Mouse (Mus musculus) limb, embryonic 13.5 days (tissue): ENCODE data around the gene Tspan5. TPM values are rescaled to one million over a fixed set of nuclear protein-coding genes. Genes with fewer than 3 reads are reported as not detected.
A peak's percentile ranks its signal among the peaks of the same experiment; 100 is the strongest.

ENCODE experiments used
- ATAC-seq: fragments of 200-750 bp; cut with Nextera tagmentation; 2 replicates; pipeline ENCODE4 v1.8.0; 2017; ENCODE audit warnings: low read depth, moderate number of reproducible peaks, moderate TSS enrichment; ENCODE audit not compliant: low FRiP score
- H3K27ac ChIP-seq: fragments of 300-500 bp; sonication (generic); 2 replicates; pipeline ENCODE4 v1.5.1; 2015; ENCODE audit warnings: inconsistent platforms, mild to moderate bottlenecking, moderate library complexity
- H3K27me3 ChIP-seq: fragments of 300-500 bp; sonication (generic); 2 replicates; pipeline ENCODE4 v1.6.1; 2015; ENCODE audit warnings: mild to moderate bottlenecking, inconsistent platforms
- H3K36me3 ChIP-seq: fragments of 300-500 bp; sonication (generic); 2 replicates; pipeline ENCODE4 v1.6.1; 2015; ENCODE audit warnings: inconsistent platforms, mild to moderate bottlenecking, moderate library complexity
- H3K4me1 ChIP-seq: fragments of 300-500 bp; sonication (generic); 2 replicates; pipeline ENCODE4 v1.6.1; 2015; ENCODE audit warnings: inconsistent platforms
- H3K4me2 ChIP-seq: fragments of 300-500 bp; sonication (generic); replicated peaks from 2 replicates; pipeline ENCODE4 v1.6.1; 2015; ENCODE audit warnings: inconsistent platforms, mild to moderate bottlenecking, moderate library complexity
- H3K4me3 ChIP-seq: fragments of 300-500 bp; sonication (generic); 2 replicates; pipeline ENCODE4 v1.5.1; 2015; ENCODE audit warnings: moderate library complexity, mild to moderate bottlenecking, inconsistent platforms
- H3K9ac ChIP-seq: fragments of 300-500 bp; sonication (generic); 2 replicates; pipeline ENCODE4 v1.6.1; 2015; ENCODE audit warnings: mild to moderate bottlenecking, inconsistent platforms
- H3K9me3 ChIP-seq: fragments of 300-500 bp; sonication (generic); 2 replicates; pipeline ENCODE4 v1.6.1; 2016; ENCODE audit warnings: inconsistent platforms
- WGBS: fragments of 180-500 bp; shearing (Covaris S2); methylation state at CpG from one replicate; pipeline ENCODE4 v1.1.7; 2015; 5-methylcytosine and 5-hydroxymethylcytosine counted together
- polyA plus RNA-seq: library from polyadenylated mRNA; unstranded; fragments of >200 nt; fragmentation: Nextera tagmentation; extraction: Ambion mirVana; gene quantifications from 2 replicates; pipeline ENCODE4 v1.2.1, GENCODE M21; 2015

The Tspan5 gene
- polyA plus RNA-seq, 1 experiment from 2014 or later, result 32.8 TPM

- 63% methylated on average over 9 of the region's 9 CpGs for WGBS
- no peak overlapping the region for H3K4me3 ChIP-seq
- H3K9me3 ChIP-seq, result no peaks in the 10 kb centered on the region
- 0 out of 2 replicates have a peak, but pooled peaks cover 7% of the 10 kb centered on the region for H3K27me3 ChIP-seq
- no peak overlapping the region for H3K27ac ChIP-seq
- peak; percentile 6; the same call in 1 of the 2 replicates for ATAC-seq
- no peak overlapping the region for H3K9ac ChIP-seq
- no peak overlapping the region for H3K4me2 ChIP-seq
- peaks cover 66% of the 10 kb centered on the region for H3K4me1 ChIP-seq
- no peaks in the 10 kb centered on the region for H3K36me3 ChIP-seq
These were observed 39.5 kb downstream of the Tspan5 start for GRCm38 (mm10) chr3:138781492-138781891.

- Histone ChIP-seq H3K4me2 (no peak overlapping the region), H3K36me3 (no peaks in the 10 kb centered on the region), H3K27me3 (no peaks in the 10 kb centered on the region), H3K4me3 (no peak overlapping the region), H3K9me3 (no peaks in the 10 kb centered on the region), H3K9ac (no peak overlapping the region), H3K27ac (no peak overlapping the region), H3K4me1 (peaks cover 50% of the 10 kb centered on the region)
- no peak for ATAC-seq
- 77% methylated on average over 19 of the region's 19 CpGs for WGBS
These were observed 42.1 kb downstream of the Tspan5 start for GRCm38 (mm10) chr3:138783859-138784640.

DNA sequence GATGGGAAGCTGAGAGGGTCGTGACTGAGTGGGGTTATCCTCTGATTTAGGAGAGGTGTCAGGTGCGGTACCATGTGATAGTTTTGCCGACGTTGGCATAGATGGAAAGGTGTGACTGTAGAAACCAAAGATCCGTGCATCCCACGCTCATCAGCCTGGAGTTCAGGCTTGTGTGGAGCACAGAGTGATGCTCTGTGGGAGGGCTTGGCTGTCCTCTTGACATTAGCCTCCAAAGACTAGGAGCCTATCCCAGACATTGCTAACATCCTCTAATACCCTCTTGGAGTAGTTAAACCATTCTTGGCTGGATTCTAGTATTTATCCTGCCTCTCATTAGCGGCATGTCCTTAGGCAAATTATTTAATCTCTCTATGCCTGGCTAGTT is 42.6 kb downstream of the Tspan5 start:
- no peak overlapping the region for H3K4me3 ChIP-seq
- no peaks in the 10 kb centered on the region for H3K27me3 ChIP-seq
- WGBS, result 83% methylated on average over 7 of the region's 7 CpGs
- H3K36me3 ChIP-seq, result no peaks in the 10 kb centered on the region
- H3K9me3 ChIP-seq, result no peaks in the 10 kb centered on the region
- H3K4me1 ChIP-seq, result peaks cover 44% of the 10 kb centered on the region
- H3K4me2 ChIP-seq, result no peak overlapping the region
- ATAC-seq, result no peak
- H3K9ac ChIP-seq, result no peak overlapping the region
- no peak overlapping the region for H3K27ac ChIP-seq

GRCm38 (mm10) chr3:138787758-138788488 is 45.9 kb downstream of the Tspan5 start:
- H3K27ac ChIP-seq, result no peak overlapping the region
- H3K9me3 ChIP-seq, result no peaks in the 10 kb centered on the region
- no peak for ATAC-seq
- H3K4me3 ChIP-seq, result no peak overlapping the region
- peaks cover 24% of the 10 kb centered on the region for H3K4me1 ChIP-seq
- no peak overlapping the region for H3K4me2 ChIP-seq
- H3K9ac ChIP-seq, result no peak overlapping the region
- no peaks in the 10 kb centered on the region for H3K27me3 ChIP-seq
- 85% methylated on average over 18 of the region's 18 CpGs for WGBS
- no peaks in the 10 kb centered on the region for H3K36me3 ChIP-seq

DNA sequence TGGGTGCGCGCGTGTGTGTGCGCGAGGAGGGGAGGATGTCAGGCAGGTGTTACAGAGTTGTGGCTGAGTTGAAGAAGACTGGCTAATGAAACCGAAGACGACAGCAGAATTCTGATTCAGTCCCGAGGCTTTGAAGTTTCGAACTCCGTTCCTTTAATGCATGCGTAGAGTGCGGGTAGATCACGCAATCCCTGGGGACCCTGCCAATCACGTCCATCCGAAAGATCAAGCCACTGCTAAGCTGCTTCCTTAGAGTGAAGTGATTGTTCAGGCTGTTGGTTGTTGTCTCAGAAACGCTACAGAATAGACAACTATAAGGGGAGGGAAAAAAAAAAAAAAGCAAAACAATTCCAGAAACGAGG is 46.5 kb downstream of the Tspan5 start:
- Histone ChIP-seq H3K9ac (no peak overlapping the region), H3K4me2 (no peak overlapping the region), H3K4me1 (peaks cover 19% of the 10 kb centered on the region), H3K27ac (no peak overlapping the region), H3K27me3 (no peaks in the 10 kb centered on the region), H3K9me3 (no peaks in the 10 kb centered on the region), H3K36me3 (no peaks in the 10 kb centered on the region), H3K4me3 (no peak overlapping the region)
- 84% methylated on average over 17 of the region's 17 CpGs for WGBS
- ATAC-seq, result no peak

GRCm38 (mm10) chr3:138789275-138789674 is 47.3 kb downstream of the Tspan5 start:
- Histone ChIP-seq H3K9ac (no peak overlapping the region), H3K27ac (no peak overlapping the region), H3K9me3 (no peaks in the 10 kb centered on the region), H3K27me3 (no peaks in the 10 kb centered on the region), H3K4me3 (no peak overlapping the region), H3K4me2 (no peak overlapping the region), H3K36me3 (no peaks in the 10 kb centered on the region), H3K4me1 (peaks cover 11% of the 10 kb centered on the region)
- no peak for ATAC-seq
- 69% methylated on average over 5 of the region's 5 CpGs for WGBS

- Histone ChIP-seq H3K9me3 (no peaks in the 10 kb centered on the region), H3K4me1 (peaks cover 4% of the 10 kb centered on the region; the same call in 1 of the 2 replicates), H3K27ac (no peak overlapping the region), H3K27me3 (no peaks in the 10 kb centered on the region), H3K36me3 (no peaks in the 10 kb centered on the region), H3K4me3 (no peak overlapping the region), H3K4me2 (no peak overlapping the region), H3K9ac (no peak overlapping the region)
- WGBS, result 93% methylated on average over 8 of the region's 8 CpGs
- no peak for ATAC-seq
These were observed 52.5 kb downstream of the Tspan5 start for GRCm38 (mm10) chr3:138794533-138794932.

DNA sequence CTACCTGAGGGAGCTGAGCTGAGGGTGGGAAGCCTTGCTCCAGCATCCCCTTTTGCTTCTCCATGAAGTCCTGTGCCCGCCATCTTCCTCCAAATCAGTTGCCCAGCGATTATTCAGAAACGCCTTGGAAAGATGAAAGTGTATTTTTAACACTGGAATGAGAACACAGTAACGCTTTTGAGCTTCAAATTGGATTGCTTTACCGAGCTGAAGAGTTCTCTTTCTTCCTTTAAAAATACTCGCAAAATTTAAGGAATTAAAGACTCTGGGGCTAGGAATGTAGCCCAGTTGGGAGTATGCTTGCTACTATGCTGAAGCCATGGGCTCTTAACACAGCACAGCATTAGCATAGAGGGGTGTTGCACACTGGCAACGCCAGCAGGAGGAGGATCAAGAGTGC is 54.0 kb downstream of the Tspan5 start:
- no peaks in the 10 kb centered on the region for H3K36me3 ChIP-seq
- no peaks in the 10 kb centered on the region for H3K9me3 ChIP-seq
- H3K9ac ChIP-seq, result no peak overlapping the region
- peaks cover 14% of the 10 kb centered on the region for H3K4me1 ChIP-seq
- H3K27ac ChIP-seq, result no peak overlapping the region
- H3K27me3 ChIP-seq, result no peaks in the 10 kb centered on the region
- ATAC-seq, result no peak
- no peak overlapping the region for H3K4me3 ChIP-seq
- WGBS, result 74% methylated on average over 7 of the region's 7 CpGs
- no peak overlapping the region for H3K4me2 ChIP-seq

GRCm38 (mm10) chr3:138796583-138796982 is 54.6 kb downstream of the Tspan5 start:
- H3K4me3 ChIP-seq, result no peak overlapping the region
- no peak overlapping the region for H3K9ac ChIP-seq
- no peaks in the 10 kb centered on the region for H3K36me3 ChIP-seq
- H3K4me1 ChIP-seq, result peaks cover 20% of the 10 kb centered on the region
- no peak overlapping the region for H3K4me2 ChIP-seq
- 65% methylated on average over 3 of the region's 3 CpGs for WGBS
- no peak for ATAC-seq
- no peaks in the 10 kb centered on the region for H3K9me3 ChIP-seq
- no peaks in the 10 kb centered on the region for H3K27me3 ChIP-seq
- H3K27ac ChIP-seq, result no peak overlapping the region

DNA sequence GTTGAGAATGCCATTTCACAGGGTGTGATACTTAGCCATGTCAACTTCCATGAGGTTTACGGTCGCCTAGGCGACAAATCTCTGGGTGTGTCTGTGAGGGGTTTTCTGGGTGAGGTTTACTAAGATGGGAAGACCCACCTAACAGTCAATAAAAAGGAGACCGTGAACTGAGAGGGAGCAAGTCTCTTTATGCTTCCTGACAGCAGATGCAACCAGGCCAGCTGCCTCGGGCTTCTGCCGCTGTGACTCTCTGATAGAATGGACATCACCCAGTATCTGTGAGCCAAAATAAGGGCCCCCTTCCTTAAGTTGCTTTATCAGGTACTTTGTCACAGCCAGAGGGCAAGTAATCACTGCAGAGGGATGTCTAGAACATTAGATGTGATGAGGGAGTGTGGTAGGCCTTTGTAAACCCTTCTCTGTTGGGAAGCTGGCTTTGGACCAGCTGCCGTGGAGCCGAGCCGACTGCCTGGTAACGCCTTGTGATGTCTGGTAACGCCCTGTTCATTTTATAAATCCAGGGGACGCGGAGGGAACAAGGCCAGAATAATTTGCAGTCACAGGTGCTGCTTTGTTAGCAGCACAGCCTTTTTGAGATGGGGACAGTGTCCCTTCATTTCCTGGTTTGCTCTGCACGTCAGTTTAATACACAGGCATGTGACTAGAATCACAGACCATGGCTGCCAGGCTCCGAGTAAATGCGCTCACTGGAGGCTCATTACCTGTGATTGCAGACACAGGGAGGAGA is 58.8 kb downstream of the Tspan5 start:
- Histone ChIP-seq H3K4me3 (peak overlapping the region; percentile 16; the same call in 1 of the 2 replicates), H3K9ac (no peak overlapping the region), H3K4me1 (peaks cover 45% of the 10 kb centered on the region), H3K27ac (peak overlapping the region; percentile 6; the same call in 1 of the 2 replicates), H3K27me3 (no peaks in the 10 kb centered on the region), H3K36me3 (no peaks in the 10 kb centered on the region), H3K4me2 (peak overlapping the region; percentile 47), H3K9me3 (no peaks in the 10 kb centered on the region)
- 41% methylated on average over 16 of the region's 16 CpGs for WGBS
- peak; percentile 66; the same call in 1 of the 2 replicates for ATAC-seq

DNA sequence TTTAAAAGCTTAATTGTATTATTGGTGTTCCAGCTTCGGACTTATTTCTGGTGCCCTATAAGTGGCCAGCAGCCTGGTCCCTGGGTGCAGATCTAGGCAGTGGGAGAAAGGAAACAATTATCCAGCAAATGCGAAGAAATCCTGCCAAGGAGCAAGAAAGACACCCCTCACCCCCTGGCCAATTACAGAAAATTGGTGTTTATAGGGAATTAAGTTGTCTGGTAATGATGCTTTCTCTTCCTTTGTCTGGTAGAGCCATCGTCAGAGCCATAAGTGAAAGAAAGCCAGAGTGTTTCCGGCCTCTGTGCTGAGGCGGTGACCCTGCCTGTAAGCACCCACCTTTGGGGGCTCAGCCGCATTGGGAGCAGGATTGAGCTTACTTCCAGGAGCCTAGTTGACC is 59.7 kb downstream of the Tspan5 start:
- Histone ChIP-seq H3K4me1 (peaks cover 45% of the 10 kb centered on the region), H3K9ac (no peak overlapping the region), H3K9me3 (no peaks in the 10 kb centered on the region), H3K27me3 (no peaks in the 10 kb centered on the region), H3K4me2 (no peak overlapping the region), H3K36me3 (no peaks in the 10 kb centered on the region), H3K4me3 (no peak overlapping the region), H3K27ac (no peak overlapping the region)
- no peak for ATAC-seq
- 64% methylated on average over 6 of the region's 6 CpGs for WGBS
